Mouse (Mus musculus) embryo, embryonic 10 days (tissue): ENCODE measurements around the gene Tmem132b.

Source experiments
- DNase-seq: peaks from one replicate; pipeline ENCODE4 v3.0.0-alpha.2; 2015; ENCODE audit warnings: low spot score

The Tmem132b gene

GRCm38 (mm10) chr5:125518640-125519039 is 12.9 kb upstream of the Tmem132b start:
- no peak for DNase-seq

GRCm38 (mm10) chr5:125520930-125521590 is 10.5 kb upstream of the Tmem132b start:
- no peak for DNase-seq

- DNase-seq: no peak
Measured at GRCm38 (mm10) chr5:125523361-125523760, 8.2 kb upstream of the Tmem132b start.

- DNase-seq: no peak
Measured at GRCm38 (mm10) chr5:125525516-125525915, 6.1 kb upstream of the Tmem132b start.

GRCm38 (mm10) chr5:125526464-125526863 is 5.1 kb upstream of the Tmem132b start:
- peak; percentile 46 for DNase-seq

- DNase-seq: peak; percentile 82
Measured at GRCm38 (mm10) chr5:125529109-125529508, 2.5 kb upstream of the Tmem132b start.

GRCm38 (mm10) chr5:125532191-125532544 is 594 bp downstream of the Tmem132b start:
- peak; percentile 74 for DNase-seq

GRCm38 (mm10) chr5:125532545-125533224 is 1.1 kb downstream of the Tmem132b start:
- no peak for DNase-seq

- DNase-seq: no peak
Measured at GRCm38 (mm10) chr5:125533225-125533900, 1.8 kb downstream of the Tmem132b start.

GRCm38 (mm10) chr5:125534168-125534610 is 2.6 kb downstream of the Tmem132b start:
- DNase-seq: no peak

- DNase-seq: peak; percentile 61
Measured at GRCm38 (mm10) chr5:125534611-125535324, 3.2 kb downstream of the Tmem132b start.

GRCm38 (mm10) chr5:125545090-125545489 is 13.5 kb downstream of the Tmem132b start:
- DNase-seq: no peak

GRCm38 (mm10) chr5:125546293-125546692 is 14.7 kb downstream of the Tmem132b start:
- DNase-seq: no peak

- peak; percentile 42 for DNase-seq
Measured at GRCm38 (mm10) chr5:125549750-125550489, 18.3 kb downstream of the Tmem132b start.

GRCm38 (mm10) chr5:125555732-125556131 is 24.2 kb downstream of the Tmem132b start:
- no peak for DNase-seq

GRCm38 (mm10) chr5:125563492-125563891 is 31.9 kb downstream of the Tmem132b start:
- peak; percentile 43 for DNase-seq

GRCm38 (mm10) chr5:125565725-125566124 is 34.2 kb downstream of the Tmem132b start:
- peak; percentile 34 for DNase-seq

GRCm38 (mm10) chr5:125568457-125568856 is 36.9 kb downstream of the Tmem132b start:
- no peak for DNase-seq

- no peak for DNase-seq
Measured at GRCm38 (mm10) chr5:125572011-125572410, 40.4 kb downstream of the Tmem132b start.

- peak; percentile 13 for DNase-seq
Measured at GRCm38 (mm10) chr5:125574886-125575285, 43.3 kb downstream of the Tmem132b start.

GRCm38 (mm10) chr5:125575866-125576265 is 44.3 kb downstream of the Tmem132b start:
- DNase-seq: no peak

GRCm38 (mm10) chr5:125578661-125579060 is 47.1 kb downstream of the Tmem132b start:
- DNase-seq: no peak
